Mouse (Mus musculus): Measurements from ENCODE around the gene Galnt2. TPM values are rescaled to one million over a fixed set of nuclear protein-coding genes. Genes with fewer than 3 reads are reported as not detected.

Gene Galnt2
- total and polyA plus RNA-seq, 2 experiments from 2014 or later, result 30.3 to 35.4 TPM

GRCm38 (mm10) chr8:124371410-124372123 lies 140.4 kb downstream of the Galnt2 start:
- TF ChIP-seq CTCF (IDR thresholded peaks at IDR 0.05; ENCODE audit: low read depth) (no peak), EP300 (IDR thresholded peaks at IDR 0.05; ENCODE audit: low read depth) (no peak)
- WGBS, result 82% methylated on average over 20 of the region's 23 CpGs
- no peaks in the 10 kb centered on the region for H3K36me3 ChIP-seq (replicated peaks; ENCODE audit: control insufficient read depth, insufficient read depth, low read length)
- DNase-seq (ENCODE audit: low spot score) (no peak), ATAC-seq (ENCODE audit: insufficient read depth, low read depth) (no peak)
- H3K4me2 ChIP-seq (ENCODE audit: low read depth, low read length), result no peak overlapping the region
- no peaks in the 10 kb centered on the region for H3K27me3 ChIP-seq (ENCODE audit: control insufficient read depth, insufficient read depth, low read length)
- H3K9me3 ChIP-seq (replicated peaks; ENCODE audit: control insufficient read depth, low read length), result no peaks in the 10 kb centered on the region
- H3K4me3 ChIP-seq (ENCODE audit: low read depth, low read length), result no peak overlapping the region
- H3K4me1 ChIP-seq (ENCODE audit: control insufficient read depth, insufficient read depth), result peaks cover 14% of the 10 kb centered on the region; the same call in 1 of the 2 replicates
- H3K27ac ChIP-seq (ENCODE audit: low read depth), result no peak overlapping the region
- no peak overlapping the region for H3K9ac ChIP-seq (replicated peaks; ENCODE audit: low read depth, low read length)

GRCm38 (mm10) chr8:124373753-124374152 lies 142.6 kb downstream of the Galnt2 start:
- Histone ChIP-seq H3K4me3 (ENCODE audit: low read depth, low read length) (no peak overlapping the region), H3K27me3 (ENCODE audit: control insufficient read depth, insufficient read depth, low read length) (no peaks in the 10 kb centered on the region), H3K36me3 (replicated peaks; ENCODE audit: control insufficient read depth, insufficient read depth, low read length) (no peaks in the 10 kb centered on the region), H3K4me1 (ENCODE audit: control insufficient read depth, insufficient read depth) (peaks cover 14% of the 10 kb centered on the region; the same call in 1 of the 2 replicates), H3K4me2 (ENCODE audit: low read depth, low read length) (no peak overlapping the region), H3K9ac (replicated peaks; ENCODE audit: low read depth, low read length) (no peak overlapping the region), H3K9me3 (replicated peaks; ENCODE audit: control insufficient read depth, low read length) (no peaks in the 10 kb centered on the region), H3K27ac (ENCODE audit: low read depth) (no peak overlapping the region)
- no peak for TF ChIP-seq CTCF (IDR thresholded peaks at IDR 0.05; ENCODE audit: low read depth)
- no peak for TF ChIP-seq EP300 (IDR thresholded peaks at IDR 0.05; ENCODE audit: low read depth)
- 81% methylated on average over 5 of the region's 5 CpGs for WGBS
- DNase-seq (ENCODE audit: low spot score) (no peak), ATAC-seq (ENCODE audit: insufficient read depth, low read depth) (no peak)

- ATAC-seq (ENCODE audit: insufficient read depth, low read depth) (peak; percentile 86), DNase-seq (ENCODE audit: low spot score) (peak; percentile 73)
- H3K4me3 ChIP-seq (ENCODE audit: low read depth, low read length), result no peak overlapping the region
- 47% methylated on average over 6 of the region's 6 CpGs for WGBS
- no peaks in the 10 kb centered on the region for H3K9me3 ChIP-seq (replicated peaks; ENCODE audit: control insufficient read depth, low read length)
- no peak for TF ChIP-seq EP300 (IDR thresholded peaks at IDR 0.05; ENCODE audit: low read depth)
- TF ChIP-seq CTCF (IDR thresholded peaks at IDR 0.05; ENCODE audit: low read depth), result no peak
- H3K4me2 ChIP-seq (ENCODE audit: low read depth, low read length), result no peak overlapping the region
- H3K36me3 ChIP-seq (replicated peaks; ENCODE audit: control insufficient read depth, insufficient read depth, low read length), result no peaks in the 10 kb centered on the region
- no peaks in the 10 kb centered on the region for H3K27me3 ChIP-seq (ENCODE audit: control insufficient read depth, insufficient read depth, low read length)
- no peak overlapping the region for H3K9ac ChIP-seq (replicated peaks; ENCODE audit: low read depth, low read length)
- H3K4me1 ChIP-seq (ENCODE audit: control insufficient read depth, insufficient read depth), result peaks cover 14% of the 10 kb centered on the region; the same call in 1 of the 2 replicates
- H3K27ac ChIP-seq (ENCODE audit: low read depth), result peak overlapping the region; percentile 54
Observed at GRCm38 (mm10) chr8:124375168-124375567, 144.0 kb downstream of the Galnt2 start.

- H3K27ac ChIP-seq (ENCODE audit: low read depth), result peak overlapping the region; percentile 54
- H3K9ac ChIP-seq (replicated peaks; ENCODE audit: low read depth, low read length), result no peak overlapping the region
- DNase-seq (ENCODE audit: low spot score) (no peak), ATAC-seq (ENCODE audit: insufficient read depth, low read depth) (peak; percentile 54; the same call in 1 of the 2 replicates)
- TF ChIP-seq CTCF (IDR thresholded peaks at IDR 0.05; ENCODE audit: low read depth) (no peak), EP300 (IDR thresholded peaks at IDR 0.05; ENCODE audit: low read depth) (no peak)
- H3K4me1 ChIP-seq (ENCODE audit: control insufficient read depth, insufficient read depth), result peaks cover 14% of the 10 kb centered on the region; the same call in 1 of the 2 replicates
- no peaks in the 10 kb centered on the region for H3K27me3 ChIP-seq (ENCODE audit: control insufficient read depth, insufficient read depth, low read length)
- no peak overlapping the region for H3K4me2 ChIP-seq (ENCODE audit: low read depth, low read length)
- WGBS, result 65% methylated on average over 9 of the region's 9 CpGs
- no peak overlapping the region for H3K4me3 ChIP-seq (ENCODE audit: low read depth, low read length)
- no peaks in the 10 kb centered on the region for H3K36me3 ChIP-seq (replicated peaks; ENCODE audit: control insufficient read depth, insufficient read depth, low read length)
- H3K9me3 ChIP-seq (replicated peaks; ENCODE audit: control insufficient read depth, low read length), result no peaks in the 10 kb centered on the region
Observed at GRCm38 (mm10) chr8:124375727-124376126, 144.5 kb downstream of the Galnt2 start.

- Histone ChIP-seq H3K9ac (replicated peaks; ENCODE audit: low read depth, low read length) (no peak overlapping the region), H3K4me2 (ENCODE audit: low read depth, low read length) (no peak overlapping the region), H3K4me3 (ENCODE audit: low read depth, low read length) (no peak overlapping the region), H3K36me3 (replicated peaks; ENCODE audit: control insufficient read depth, insufficient read depth, low read length) (no peaks in the 10 kb centered on the region), H3K9me3 (replicated peaks; ENCODE audit: control insufficient read depth, low read length) (no peaks in the 10 kb centered on the region), H3K27ac (ENCODE audit: low read depth) (no peak overlapping the region), H3K27me3 (ENCODE audit: control insufficient read depth, insufficient read depth, low read length) (no peaks in the 10 kb centered on the region), H3K4me1 (ENCODE audit: control insufficient read depth, insufficient read depth) (peaks cover 14% of the 10 kb centered on the region; the same call in 1 of the 2 replicates)
- DNase-seq (ENCODE audit: low spot score), result no peak
- TF ChIP-seq CTCF (IDR thresholded peaks at IDR 0.05; ENCODE audit: low read depth) (no peak), EP300 (IDR thresholded peaks at IDR 0.05; ENCODE audit: low read depth) (no peak)
- ATAC-seq (ENCODE audit: insufficient read depth, low read depth), result no peak
- 95% methylated on average over 12 of the region's 12 CpGs for WGBS
Observed at GRCm38 (mm10) chr8:124376406-124376805, 145.2 kb downstream of the Galnt2 start.

All from heart, postnatal 0 days (tissue).